Mouse (Mus musculus): ENCODE data around the gene Thap7. TPM values are rescaled to one million over a fixed set of nuclear protein-coding genes. Genes with fewer than 3 reads are reported as not detected.

Gene Thap7
- total RNA-seq, 2 experiments from 2014 or later = 33.2 to 34.8 TPM

DNA sequence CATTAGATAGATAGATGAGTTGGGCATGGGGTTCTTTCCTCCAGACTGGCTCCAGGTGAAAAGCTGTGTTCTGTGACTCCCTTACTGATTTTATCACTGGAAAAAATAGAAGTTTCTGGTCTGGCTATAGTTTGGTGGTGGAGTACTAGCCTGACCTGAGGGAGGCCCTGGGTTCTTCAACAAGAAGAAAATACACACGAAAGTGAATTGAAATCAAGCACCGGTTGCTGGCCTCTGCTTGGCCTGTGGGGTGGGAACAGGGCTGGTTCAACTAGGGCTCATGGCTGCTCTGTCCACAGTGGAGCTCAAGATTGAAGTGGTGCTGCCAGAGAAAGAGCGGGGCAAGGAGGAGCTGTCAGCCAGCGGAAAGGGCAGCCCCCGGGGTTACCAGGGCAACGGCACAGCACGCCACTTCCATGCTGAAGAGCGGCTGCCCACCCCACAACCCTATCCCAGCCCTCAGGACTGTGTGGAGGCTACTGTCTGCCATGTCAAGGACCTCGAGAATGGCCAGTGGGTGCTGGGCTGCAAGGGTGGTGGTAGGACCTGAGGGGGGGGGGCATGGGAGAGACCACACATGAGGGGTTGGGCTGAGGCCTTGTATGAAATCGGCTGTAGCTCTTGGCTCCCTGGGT is 31.6 kb downstream of the Thap7 start:
- intact Hi-C loops (cut with DNase I) = no loop called here
- peak in 1 of 2 experiments; percentile 81 for DNase-seq (ENCODE audit: extremely low spot score in 1 of 2, low spot score in 2 of 2)

DNA sequence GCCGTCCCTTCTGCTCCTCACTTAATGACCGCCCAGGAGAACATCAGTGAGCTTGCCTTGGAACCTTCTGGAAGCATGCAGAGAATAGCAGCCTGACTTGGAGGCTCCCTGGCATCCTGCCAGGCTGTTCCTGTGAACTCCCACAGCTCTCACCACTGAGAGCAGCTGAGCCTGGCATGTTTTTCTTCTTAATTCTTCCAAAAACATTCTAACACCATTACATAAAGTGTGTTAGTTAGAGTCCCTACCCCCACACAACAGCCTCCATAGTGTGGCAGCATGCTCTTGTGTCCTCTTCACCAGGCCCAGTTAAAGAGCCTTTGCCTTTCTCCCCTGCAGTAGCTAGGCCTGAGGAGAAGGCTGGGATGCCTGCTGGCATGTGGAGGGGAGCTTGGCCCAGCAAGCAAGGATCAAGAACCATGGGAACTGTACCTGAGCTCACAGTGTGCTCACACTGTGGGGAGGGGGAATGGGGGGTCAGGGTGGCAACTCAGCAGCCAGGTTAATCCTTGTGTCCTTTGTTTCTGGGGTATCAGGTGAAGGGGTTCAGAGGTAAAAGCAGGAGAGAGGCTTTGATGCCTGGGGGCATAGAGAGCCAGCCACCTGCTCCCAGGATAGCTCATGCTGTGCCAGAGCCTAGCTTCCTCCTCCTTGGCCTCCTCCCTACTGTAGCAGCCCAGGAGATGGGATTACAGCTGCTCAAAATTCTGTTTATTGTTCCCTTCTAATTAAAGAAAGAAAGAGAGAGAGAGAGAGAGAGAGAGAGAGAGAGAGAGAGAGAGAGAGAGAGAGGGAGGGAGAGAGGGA is 34.2 kb downstream of the Thap7 start:
- intact Hi-C loops (cut with DNase I) = no loop called here
- peak; percentile 86 to 91 for DNase-seq (ENCODE audit: extremely low spot score in 1 of 2, low spot score in 2 of 2)

DNA sequence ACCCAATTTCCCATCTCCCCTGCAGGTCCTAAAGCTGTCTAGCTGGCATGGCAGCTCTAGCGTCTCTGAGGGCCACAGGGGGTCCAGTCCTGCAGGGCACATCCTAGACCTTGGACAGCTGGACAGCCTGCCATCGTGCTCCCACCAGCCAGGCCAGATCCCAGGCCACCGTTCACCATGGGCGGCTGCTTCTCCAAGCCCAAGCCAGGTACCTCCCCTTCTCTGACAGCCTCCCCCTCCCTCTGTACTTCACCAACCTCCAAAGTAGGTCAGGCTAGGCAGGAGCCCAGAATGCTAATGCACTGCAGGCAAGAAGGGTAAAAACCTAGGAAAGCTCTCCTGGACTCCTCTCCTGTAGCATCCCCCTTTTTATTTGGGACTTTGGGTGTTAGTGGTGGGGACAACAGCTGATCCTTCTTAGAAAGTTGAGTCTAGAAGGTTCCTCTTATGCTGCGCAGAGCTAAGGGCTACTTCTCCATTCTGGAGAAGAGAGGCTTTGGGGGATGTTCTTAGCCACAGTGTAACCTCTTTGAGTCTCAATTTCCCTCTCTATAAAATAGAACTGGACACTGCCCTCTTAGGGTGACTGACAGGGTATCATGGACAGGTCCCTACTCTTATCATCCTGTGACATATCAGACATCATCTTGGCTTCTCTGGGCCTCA is 38.9 kb downstream of the Thap7 start:
- DNase-seq (ENCODE audit: extremely low spot score in 1 of 2, low spot score in 2 of 2) = no peak
- intact Hi-C loops (cut with DNase I) = no loop called here

DNA sequence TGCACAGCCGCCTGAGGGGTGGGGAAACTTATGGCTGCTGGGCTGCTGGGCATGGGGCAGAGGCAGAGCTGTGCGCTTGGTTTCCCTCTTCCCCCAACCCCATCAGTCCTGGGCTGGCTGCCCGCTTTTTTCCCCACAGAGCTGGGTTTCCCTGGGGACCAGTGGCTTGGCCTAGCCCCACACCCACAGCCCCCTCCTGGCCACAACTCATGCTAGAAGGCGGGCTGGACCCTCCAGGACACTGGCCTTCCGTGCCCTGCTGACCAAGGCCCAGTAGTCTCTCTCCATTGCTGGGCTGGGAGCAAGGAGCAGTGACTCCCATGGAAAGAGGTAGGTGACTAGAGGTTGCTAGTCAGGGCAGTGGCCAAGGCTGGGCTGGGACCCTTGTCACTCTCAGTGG is 39.8 kb downstream of the Thap7 start:
- DNase-seq (ENCODE audit: extremely low spot score in 1 of 2, low spot score in 2 of 2) = peak in 1 of 2 experiments; percentile 65
- intact Hi-C loops (cut with DNase I) = no loop called here

DNA sequence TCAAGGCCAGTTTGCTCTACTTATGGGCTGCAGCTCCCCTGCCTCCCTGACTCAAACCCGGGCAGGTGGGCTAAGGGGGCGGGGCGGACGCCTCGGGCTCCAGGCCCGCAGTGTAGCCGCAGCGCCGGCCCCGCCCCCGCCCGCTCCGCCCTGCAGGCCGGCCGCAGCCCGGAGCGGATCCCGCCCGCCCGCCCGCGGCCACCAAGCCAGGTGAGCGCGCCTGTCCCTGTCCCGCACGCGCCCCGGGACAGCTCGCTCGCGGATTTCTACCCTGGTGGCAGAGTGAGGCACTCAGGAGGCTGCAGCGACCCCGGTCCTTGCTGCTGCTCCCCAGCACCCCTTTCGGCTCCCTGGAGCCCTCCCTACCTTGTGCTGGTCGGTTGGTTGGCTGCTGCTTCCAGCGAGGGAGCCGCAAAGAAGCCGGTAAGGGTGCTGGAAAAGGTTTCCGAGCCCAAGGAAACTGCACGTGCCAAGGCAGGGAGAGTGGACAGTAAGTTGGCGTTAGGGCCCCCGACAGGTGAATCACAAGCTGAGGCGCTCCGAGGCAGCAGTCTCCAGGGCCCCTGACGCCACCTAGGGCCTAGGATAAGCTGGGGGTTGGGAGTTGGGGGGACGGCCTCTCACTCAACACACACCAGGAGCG is 41.3 kb downstream of the Thap7 start, which contains the start of gene Aifm3:
Aifm3 (plus strand) TSS at position 143 of the 643 bp plus-strand sequence.
- no peak for DNase-seq (ENCODE audit: extremely low spot score in 1 of 2, low spot score in 2 of 2)
- intact Hi-C loops (cut with DNase I) = no loop called here

DNA sequence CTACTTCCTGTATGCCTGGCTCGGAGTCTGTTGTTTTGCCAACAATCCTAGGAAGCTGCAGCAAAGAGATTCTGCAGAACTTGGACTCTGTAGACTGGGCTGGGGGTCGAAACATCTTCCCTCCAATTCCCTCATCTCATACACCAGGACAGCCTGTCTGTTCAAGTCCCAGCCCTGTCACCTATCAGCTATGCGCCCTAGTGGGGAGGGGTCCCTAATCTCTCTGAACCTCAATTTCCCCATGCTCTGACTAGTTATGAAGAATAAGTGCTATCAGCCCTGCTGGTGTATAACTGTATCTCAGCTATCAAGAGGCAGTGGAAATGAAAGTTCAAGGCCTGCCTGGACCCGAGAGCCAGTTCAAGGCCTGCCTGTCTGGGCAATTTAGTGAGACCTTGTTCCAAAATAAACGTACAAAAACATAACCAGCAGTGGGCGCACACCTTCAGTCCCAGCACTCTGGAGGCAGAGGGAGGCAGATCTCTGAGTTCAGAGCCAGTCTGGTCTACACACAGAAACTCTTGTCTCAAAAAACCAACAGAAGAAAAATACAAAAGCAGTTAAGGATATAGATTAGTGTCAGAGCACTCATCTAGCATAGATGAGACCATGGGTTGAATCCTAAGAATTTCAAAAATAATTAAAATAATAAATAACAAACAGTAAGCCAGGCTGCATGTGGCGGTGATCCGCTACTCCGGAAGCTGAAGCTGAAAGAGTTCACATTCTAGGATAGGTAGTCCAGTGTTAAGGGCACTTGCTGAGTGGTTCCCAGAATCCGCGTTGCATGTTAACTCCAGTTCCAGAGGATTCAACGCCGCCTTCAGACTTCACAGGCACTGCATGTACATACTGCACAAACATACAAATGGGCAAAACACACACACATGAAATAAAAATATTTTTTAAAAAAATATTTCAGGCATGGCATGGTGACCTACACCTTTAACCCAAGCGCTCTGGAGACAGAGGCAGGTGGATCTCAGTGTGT is 42.2 kb downstream of the Thap7 start:
- intact Hi-C loops (cut with DNase I) = no loop called here
- no peak for DNase-seq (ENCODE audit: extremely low spot score in 1 of 2, low spot score in 2 of 2)

DNA sequence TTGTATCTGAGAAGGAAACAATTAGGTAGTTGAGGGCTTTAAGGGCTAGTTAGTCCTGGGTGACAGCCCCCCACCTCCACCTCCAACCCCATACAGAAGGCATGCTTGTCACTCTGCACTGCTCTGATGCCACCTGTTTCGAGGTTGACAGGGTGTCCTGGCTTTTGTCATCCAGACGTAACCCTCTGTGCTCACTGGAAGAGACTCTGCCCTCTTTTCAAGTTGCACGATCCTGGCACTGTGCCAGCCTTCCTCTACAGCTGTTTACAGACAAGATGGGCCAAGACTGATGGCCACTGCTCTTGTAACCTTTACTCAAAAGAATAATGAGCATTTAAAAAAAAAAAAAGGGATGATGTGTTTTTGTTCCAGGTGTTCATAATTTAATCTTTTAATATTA is 44.4 kb downstream of the Thap7 start:
- intact Hi-C loops (cut with DNase I) = no loop called here
- DNase-seq (ENCODE audit: extremely low spot score in 1 of 2, low spot score in 2 of 2) = peak in 1 of 2 experiments; percentile 57

DNA sequence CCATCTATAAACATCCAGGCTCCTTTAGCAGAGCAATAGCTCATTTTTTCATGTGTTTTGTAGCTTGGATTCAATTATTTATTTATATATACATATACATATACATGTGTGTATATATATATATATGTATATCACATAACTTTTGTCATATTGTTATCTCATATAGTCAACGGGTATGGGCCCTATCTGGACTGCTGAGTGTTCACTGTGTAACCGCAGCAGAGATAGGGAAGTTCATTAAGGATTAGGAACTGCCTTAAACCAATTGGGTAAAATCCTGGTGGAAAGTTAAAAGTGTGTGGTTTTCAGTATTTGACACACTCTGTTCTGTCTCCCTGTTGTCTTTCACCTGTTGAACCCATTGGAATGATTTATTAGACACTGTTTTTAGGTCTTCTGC is 49.5 kb downstream of the Thap7 start:
- intact Hi-C loops (cut with DNase I) = no loop called here
- DNase-seq (ENCODE audit: extremely low spot score in 1 of 2, low spot score in 2 of 2) = no peak

DNA sequence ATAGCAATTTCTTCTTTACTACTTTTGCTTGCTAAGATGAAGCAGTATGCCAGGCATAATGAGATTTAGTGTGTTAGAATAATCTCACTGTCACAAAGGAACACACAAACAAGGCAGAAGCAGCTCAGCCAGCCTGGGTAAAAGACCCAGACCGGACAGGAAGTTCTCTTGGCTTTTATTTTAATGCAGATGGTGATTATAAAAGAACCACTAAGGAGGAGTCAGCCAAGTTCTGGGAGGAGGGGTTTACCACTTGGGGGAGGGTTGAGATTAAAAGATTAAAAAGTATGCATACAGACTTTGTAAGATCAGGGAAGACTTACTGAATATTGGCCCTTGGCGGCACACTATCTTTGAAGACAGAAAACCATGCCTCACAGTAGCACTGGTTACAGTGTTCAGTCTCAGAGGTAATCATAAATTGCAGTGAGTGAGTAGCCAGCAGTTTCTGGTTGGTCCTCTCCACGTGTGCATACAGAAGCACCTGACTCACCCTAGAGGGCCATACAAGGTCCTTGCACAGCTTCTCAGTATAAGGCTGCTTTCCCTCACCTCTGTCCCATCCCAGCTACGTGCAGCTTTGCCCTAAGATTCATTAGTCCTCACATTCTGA is 52.5 kb downstream of the Thap7 start:
- intact Hi-C loops (cut with DNase I) = no loop called here
- DNase-seq (ENCODE audit: extremely low spot score in 1 of 2, low spot score in 2 of 2) = no peak

Other genes starting within 250 kb of the Thap7 start
- gene Serpind1, start 199.8 kb downstream of the Thap7 start, total RNA-seq (2021) = 1 to 10 TPM; 1.9 to 2.0 TPM
- gene Snap29, start 125.2 kb downstream of the Thap7 start, total RNA-seq (2021) = 10 to 100 TPM; 28.5 to 30.9 TPM
- 100 to 1,000 TPM; 198 to 199 TPM for gene Pi4ka, start 124.8 kb downstream of the Thap7 start, total RNA-seq (2021)
- 10 to 100 TPM; 28.0 to 28.3 TPM for gene Crkl, start 79.1 kb downstream of the Thap7 start, total RNA-seq (2021)
- 10 to 100 TPM; 24.4 to 27.2 TPM for gene Aifm3, start 41.5 kb downstream of the Thap7 start, total RNA-seq (2021)
- gene Lztr1, start 22.4 kb downstream of the Thap7 start, total RNA-seq (2021) = 100 to 1,000 TPM; 162 to 169 TPM
- gene Lrrc74b, start 30.1 kb upstream of the Thap7 start, total RNA-seq (2021) = under 1 TPM; 0.26 to 0.34 TPM
- gene P2rx6, start 30.7 kb upstream of the Thap7 start, total RNA-seq (2021) = under 1 TPM; 0.16 to 0.24 TPM
- gene Slc7a4, start 52.1 kb upstream of the Thap7 start, total RNA-seq (2021) = 10 to 100 TPM; 68.2 to 71.1 TPM
- 10 to 100 TPM; 47.7 to 50.1 TPM for gene Smpd4, start 88.2 kb upstream of the Thap7 start, total RNA-seq (2021)
- gene Ccdc74a, start 115.3 kb upstream of the Thap7 start, total RNA-seq (2021) = 10 to 100 TPM; 30.3 to 32.3 TPM
- gene Med15, start 201.8 kb upstream of the Thap7 start, total RNA-seq (2021) = 10 to 100 TPM; 65.0 to 70.2 TPM
- 100 to 1,000 TPM in 1 of 2 experiments, 10 to 100 TPM in 1; 96.5 to 101 TPM for gene Klhl22, start 228.5 kb upstream of the Thap7 start, total RNA-seq (2021)